Mouse (Mus musculus) gastrocnemius, adult 2 months (tissue): Measurements from ENCODE around the gene Olfr1416. TPM values are rescaled to one million over a fixed set of nuclear protein-coding genes. Genes with fewer than 3 reads are reported as not detected.

Experiments used
- DNase-seq: peaks from one replicate; pipeline ENCODE4 v3.0.0; 2022
- H3K27ac ChIP-seq: fragments of 200-600 bp; 2 replicates; pipeline ENCODE4 v1.8.1; 2022; ENCODE audit warnings: mild to moderate bottlenecking
- H3K4me3 ChIP-seq: fragments of 200-600 bp; 2 replicates; pipeline ENCODE4 v1.8.1; 2022; ENCODE audit warnings: mild to moderate bottlenecking, moderate library complexity
- CTCF ChIP-seq: fragments of 200-600 bp; IDR thresholded peaks from 2 replicates; pipeline ENCODE4 v1.8.1; 2022; ENCODE audit warnings: antibody characterized with exemption, mild to moderate bottlenecking, moderate library complexity
- intact Hi-C: fragments of 180-260 bp; cut with DNase I; formaldehyde crosslinking; loops from one replicate; pipeline ENCODE4 v1.15.1; 2025
- microRNA-seq: library from miRNA; unstranded; fragments of <30 nt; microRNA quantifications from one replicate; pipeline ENCODE4 v1.2.0, GENCODE M21; 2021
- total RNA-seq, 2 experiments: library from RNA; stranded (reverse); gene quantifications; 2 replicates each; pipeline ENCODE4 v1.2.3; 2021

The Olfr1416 gene
- total RNA-seq, 2 experiments from 2014 or later, result not detected

- no peak overlapping the region for H3K4me3 ChIP-seq
- H3K27ac ChIP-seq, result no peak overlapping the region
- DNase-seq, result no peak
- intact Hi-C loops, result loop anchor here (2.0 to 10.0 kb wide), 4 partner anchors 189 to 542 kb away; no protein-coding TSS in a partner anchor
- TF ChIP-seq CTCF, result peak; percentile 76
Measured at GRCm38 (mm10) chr1:92453751-92454445, 31.0 kb downstream of the Olfr1416 start.

- DNase-seq, result peak; percentile 36
- no peak overlapping the region for H3K4me3 ChIP-seq
- intact Hi-C loops, result no loop called here
- no peak for TF ChIP-seq CTCF
- H3K27ac ChIP-seq, result no peak overlapping the region
Measured at GRCm38 (mm10) chr1:92448293-92448692, 36.6 kb downstream of the Olfr1416 start.

- no peak for DNase-seq
- no peak overlapping the region for H3K4me3 ChIP-seq
- no peak overlapping the region for H3K27ac ChIP-seq
- intact Hi-C loops, result no loop called here
- TF ChIP-seq CTCF, result no peak
Measured at GRCm38 (mm10) chr1:92441453-92442063, 43.4 kb downstream of the Olfr1416 start.

DNA sequence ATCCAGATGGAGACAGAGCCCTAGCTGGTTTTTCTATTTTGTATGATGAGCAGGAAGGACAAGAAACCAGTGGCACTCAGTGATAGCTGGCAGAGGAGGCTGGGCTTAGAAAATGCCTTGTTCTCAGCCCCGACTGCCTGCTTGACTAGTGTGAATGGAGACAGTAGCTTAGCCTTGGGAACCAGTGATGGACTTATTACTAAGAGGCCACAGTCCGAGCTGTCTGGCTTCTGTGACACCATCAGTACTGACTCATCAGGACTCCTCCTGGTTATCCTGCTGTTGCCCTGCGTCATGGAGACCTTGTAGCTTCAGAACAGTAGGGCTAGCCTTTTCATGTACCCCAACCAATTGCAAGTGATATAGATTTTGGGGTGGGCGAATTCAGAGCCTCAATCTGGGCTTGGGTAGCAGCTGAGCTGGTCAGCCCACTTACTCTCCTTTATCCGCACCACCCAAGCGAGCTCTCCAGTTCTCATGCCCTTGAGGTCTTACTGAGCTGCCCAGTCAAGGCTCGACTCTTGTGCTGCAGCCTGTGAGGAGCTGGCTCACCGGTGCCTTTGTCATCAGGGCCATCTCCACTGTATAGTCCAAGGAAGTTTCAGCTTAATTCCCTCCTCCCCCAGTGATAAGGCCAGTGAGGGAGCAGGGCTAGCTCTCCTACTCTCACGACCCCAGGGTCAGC is 44.7 kb downstream of the Olfr1416 start:
- intact Hi-C loops, result no loop called here
- Histone ChIP-seq H3K27ac (no peak overlapping the region), H3K4me3 (no peak overlapping the region)
- no peak for TF ChIP-seq CTCF
- DNase-seq, result no peak

- DNase-seq, result peak; percentile 54
- H3K4me3 ChIP-seq, result no peak overlapping the region
- intact Hi-C loops, result no loop called here
- no peak for TF ChIP-seq CTCF
- peak overlapping the region; percentile 61 for H3K27ac ChIP-seq
Measured at GRCm38 (mm10) chr1:92437678-92438271, 47.1 kb downstream of the Olfr1416 start.

DNA sequence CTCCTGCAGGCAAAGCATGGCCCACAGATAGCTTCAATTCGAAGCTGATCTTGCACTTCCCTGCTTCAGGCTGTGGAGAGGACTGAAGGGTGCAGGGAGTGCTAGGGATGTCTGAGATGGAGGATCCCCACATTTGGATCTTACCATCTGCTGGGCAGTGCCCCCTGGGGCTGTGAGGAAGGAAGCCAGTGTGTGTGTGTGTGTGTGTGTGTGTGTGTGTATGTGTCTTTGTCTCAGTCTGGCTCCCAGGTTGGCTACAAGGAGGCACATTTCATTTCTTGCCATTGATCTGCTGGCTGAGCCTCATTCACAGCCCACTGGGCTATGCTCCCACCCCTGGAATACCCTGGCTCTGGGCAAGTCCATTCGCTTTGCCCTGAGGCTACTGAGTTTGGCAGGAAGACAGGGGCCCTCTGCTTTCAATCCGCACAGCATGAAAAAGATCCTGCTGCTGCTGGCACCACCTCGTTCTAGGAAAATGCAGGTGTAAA is 48.0 kb downstream of the Olfr1416 start:
- Histone ChIP-seq H3K4me3 (no peak overlapping the region), H3K27ac (0 out of 2 replicates have a peak overlapping the region, but pooled peaks have one; percentile 61)
- no peak for TF ChIP-seq CTCF
- no peak for DNase-seq
- intact Hi-C loops, result no loop called here

DNA sequence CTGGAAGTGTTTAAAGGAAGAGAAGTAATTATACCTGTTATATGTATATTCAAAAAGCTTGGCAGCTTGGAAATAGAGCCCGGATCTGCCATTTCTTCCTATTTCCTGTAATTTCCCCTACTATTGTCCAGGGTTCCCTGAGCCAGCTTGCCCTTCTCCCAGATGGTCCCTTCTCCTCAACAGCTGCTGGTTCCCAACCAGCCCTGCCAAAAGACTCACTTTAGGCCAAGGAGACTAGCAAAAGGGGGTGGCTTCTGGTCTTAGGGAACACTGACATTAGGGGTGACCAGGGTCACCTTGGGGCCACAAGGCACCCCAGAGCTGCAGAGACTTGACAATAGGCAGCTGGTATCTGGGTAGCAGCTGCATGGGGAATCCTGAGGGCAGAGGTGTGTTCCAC is 49.9 kb downstream of the Olfr1416 start:
- Histone ChIP-seq H3K27ac (no peak overlapping the region), H3K4me3 (no peak overlapping the region)
- intact Hi-C loops, result no loop called here
- no peak for DNase-seq
- TF ChIP-seq CTCF, result no peak

DNA sequence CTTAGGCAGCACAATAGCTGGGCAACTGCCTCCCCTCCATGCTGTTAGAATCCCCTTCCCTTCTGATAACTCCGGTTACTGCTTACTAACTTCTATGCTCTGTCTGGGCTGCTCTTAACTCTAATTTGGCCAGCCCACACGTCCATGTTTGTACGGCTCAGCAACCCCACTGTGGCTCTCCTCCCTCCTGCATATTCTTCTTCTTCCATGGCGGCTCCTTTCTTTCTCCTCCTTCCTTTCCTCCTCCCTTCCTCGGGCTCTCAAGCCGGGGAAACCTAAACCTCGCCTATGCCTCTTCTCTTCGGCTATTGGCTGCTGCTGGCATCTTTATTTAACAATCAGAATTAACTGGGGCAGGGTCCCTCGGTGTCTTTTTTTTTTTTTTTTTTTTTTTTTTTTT is 52.1 kb downstream of the Olfr1416 start:
- H3K4me3 ChIP-seq, result no peak overlapping the region
- intact Hi-C loops, result no loop called here
- DNase-seq, result no peak
- no peak overlapping the region for H3K27ac ChIP-seq
- no peak for TF ChIP-seq CTCF

GRCm38 (mm10) chr1:92432098-92432497 is 52.8 kb downstream of the Olfr1416 start:
- H3K4me3 ChIP-seq, result no peak overlapping the region
- no peak for TF ChIP-seq CTCF
- intact Hi-C loops, result no loop called here

DNA sequence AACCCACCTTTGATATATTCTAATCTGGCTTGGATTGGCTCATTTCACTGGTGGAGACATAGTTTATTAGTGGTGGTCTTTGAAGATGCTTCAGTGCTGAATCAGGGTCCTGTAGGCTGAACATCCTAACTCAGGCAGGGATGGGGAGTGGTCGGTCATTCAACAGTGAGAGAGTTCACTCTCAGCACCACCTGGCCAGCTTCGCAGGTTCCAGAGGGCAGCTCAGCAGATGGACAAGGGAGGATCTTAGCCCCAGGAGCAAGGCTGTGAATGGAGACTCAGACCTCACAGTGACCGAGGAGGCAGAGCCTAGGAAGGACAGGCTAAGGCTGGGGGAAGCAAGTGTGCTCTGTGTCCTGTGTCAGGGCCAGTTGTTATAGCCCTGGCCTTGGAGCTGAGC is 53.5 kb downstream of the Olfr1416 start:
- no peak for TF ChIP-seq CTCF
- no peak for DNase-seq
- Histone ChIP-seq H3K27ac (no peak overlapping the region), H3K4me3 (no peak overlapping the region)
- intact Hi-C loops, result no loop called here

More at GRCm38 (mm10) chr1:92432098-92432497, 52.8 kb downstream of the Olfr1416 start:
- DNase-seq, result no peak
- H3K27ac ChIP-seq, result no peak overlapping the region

DNA sequence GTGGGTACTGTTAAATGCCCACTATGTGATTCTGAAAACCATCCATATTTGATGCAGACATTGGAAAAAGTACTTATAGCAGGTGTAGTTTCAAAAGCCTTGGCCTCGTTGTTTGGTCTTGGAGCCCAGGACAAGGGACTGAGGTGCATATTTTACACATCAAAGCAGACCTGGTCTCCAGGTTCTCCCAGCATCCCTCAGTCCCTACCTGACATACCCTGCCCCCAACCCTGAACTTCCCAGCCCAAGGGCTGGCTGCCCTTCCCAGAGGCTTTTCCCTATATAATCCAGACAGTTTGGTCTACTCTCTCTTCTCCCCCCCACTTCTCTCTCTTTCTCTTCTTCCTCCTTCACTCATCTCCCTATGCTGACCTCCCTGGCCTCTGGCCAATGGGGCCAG is 53.9 kb downstream of the Olfr1416 start:
- no peak for DNase-seq
- intact Hi-C loops, result no loop called here
- H3K27ac ChIP-seq, result no peak overlapping the region
- no peak overlapping the region for H3K4me3 ChIP-seq
- no peak for TF ChIP-seq CTCF

Small RNA genes within 50 kb of the gene (microRNA-seq; reads per million reads assigned to microRNA genes)
- 4.3 reads per million for gene Mir6900

Other genes with a start within 250 kb of the Olfr1416 start
- 100 to 1,000 TPM; 416 to 545 TPM for gene Ndufa10, start 11.3 kb downstream of the Olfr1416 start, total RNA-seq
- not detected for gene Olfr1415, start 11.0 kb upstream of the Olfr1416 start, total RNA-seq
- not detected for gene Olfr1414, start 33.5 kb upstream of the Olfr1416 start, total RNA-seq
- gene Olfr1413, start 86.2 kb upstream of the Olfr1416 start, total RNA-seq, result not detected
- gene Olfr1412, start 100.7 kb upstream of the Olfr1416 start, total RNA-seq, result not detected
- not detected for gene Olfr1411, start 109.3 kb upstream of the Olfr1416 start, total RNA-seq
- gene Olfr1410, start 120.7 kb upstream of the Olfr1416 start, total RNA-seq, result not detected
- gene Olfr12, start 132.7 kb upstream of the Olfr1416 start, total RNA-seq, result not detected
- gene Cops9, start 156.9 kb upstream of the Olfr1416 start, total RNA-seq, result 100 to 1,000 TPM; 171 to 192 TPM
- gene Otos, start 163.7 kb upstream of the Olfr1416 start, total RNA-seq, result not detected